Mouse (Mus musculus) C2C12 (cell line): ENCODE measurements around the gene Spta1. TPM values are rescaled to one million over a fixed set of nuclear protein-coding genes. Genes with fewer than 3 reads are reported as not detected.

Experiments used
- H3K27me3 ChIP-seq: one replicate; pipeline ENCODE4 v1.6.1; 2011; ENCODE audit not compliant: control insufficient read depth, insufficient read depth, insufficient read length
- H3K36me3 ChIP-seq: one replicate; pipeline ENCODE4 v1.6.1; 2011; ENCODE audit not compliant: control insufficient read depth, insufficient read depth
- H3K4me3 ChIP-seq: one replicate; pipeline ENCODE4 v1.5.1; 2011; ENCODE audit warnings: mild to moderate bottlenecking, control low read depth; ENCODE audit not compliant: poor library complexity, insufficient read depth, severe bottlenecking
- H3K79me2 ChIP-seq: one replicate; pipeline ENCODE4 v1.6.1; 2011; ENCODE audit not compliant: control insufficient read depth, insufficient read depth
- H3K79me3 ChIP-seq: one replicate; pipeline ENCODE4 v1.6.1; 2011; ENCODE audit warnings: low read depth, control low read depth
- H3ac ChIP-seq: one replicate; pipeline ENCODE3; 2011; ENCODE audit warnings: low read depth; ENCODE audit not compliant: control insufficient read depth, insufficient read length
- CEBPB ChIP-seq: IDR thresholded peaks from one replicate; pipeline ENCODE4 v1.6.1; 2011; ENCODE audit warnings: low read depth, mild to moderate bottlenecking, control low read depth, moderate library complexity
- CTCF ChIP-seq: IDR thresholded peaks from one replicate; pipeline ENCODE4 v1.5.1; 2011; ENCODE audit not compliant: control insufficient read depth, insufficient read depth, insufficient read length
- FOSL1 ChIP-seq: IDR thresholded peaks from one replicate; pipeline ENCODE4 v1.8.0; 2011; ENCODE audit warnings: mild to moderate bottlenecking, low read length; ENCODE audit not compliant: poor library complexity, insufficient read depth, severe bottlenecking
- MAX ChIP-seq: IDR thresholded peaks from one replicate; pipeline ENCODE4 v1.6.1; 2011; ENCODE audit warnings: mild to moderate bottlenecking, control low read depth
- MYOD1 ChIP-seq: IDR thresholded peaks from one replicate; pipeline ENCODE4 v1.6.1; 2011; ENCODE audit warnings: low read depth; ENCODE audit not compliant: control insufficient read depth, insufficient read length
- MYOG ChIP-seq: IDR thresholded peaks from one replicate; pipeline ENCODE4 v1.6.1; 2011; ENCODE audit not compliant: control insufficient read depth, insufficient read length; ENCODE audit errors: extremely low read depth
- USF1 ChIP-seq: IDR thresholded peaks from one replicate; pipeline ENCODE4 v1.6.1; 2011; ENCODE audit warnings: low read depth, mild to moderate bottlenecking, control low read depth, moderate library complexity
- polyA plus RNA-seq: library from polyadenylated mRNA; unstranded; fragments of >200 nt; fragmentation: generic; extraction: Trizol; gene quantifications from one replicate; pipeline ENCODE4 v1.2.1, GENCODE M21; 2012; ENCODE audit warnings: missing spikeins

The Spta1 gene
- polyA plus RNA-seq, 1 experiment, result not detected

DNA sequence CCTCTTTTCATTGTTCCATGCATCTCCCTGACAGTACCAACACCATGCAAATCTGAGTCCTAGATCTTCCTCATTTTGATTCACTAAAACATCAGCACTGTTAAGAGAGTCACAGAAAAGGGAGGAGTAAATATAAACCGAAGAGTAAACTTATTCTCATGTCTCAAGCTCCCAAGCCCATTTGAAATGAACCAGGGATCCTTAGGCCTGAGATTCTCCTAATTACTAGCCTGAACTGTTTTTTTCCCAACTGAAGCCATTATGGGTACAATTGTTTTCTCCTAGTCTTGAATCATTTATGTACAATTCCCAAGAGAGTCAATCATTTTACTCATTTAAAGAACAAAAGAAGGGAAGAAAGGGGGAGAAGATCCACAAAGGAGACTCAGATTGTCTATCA, 17.2 kb upstream of the Spta1 start, which contains the start of gene Olfr420:
TSS of gene Olfr420 (plus strand) at position 301 of the 400 bp plus-strand sequence.
- no peaks in the 10 kb centered on the region for H3K79me3 ChIP-seq
- H3K4me3 ChIP-seq, result no peak within 1 kb of the TSS
- H3K36me3 ChIP-seq, result no peaks in the 10 kb centered on the region
- no peak for TF ChIP-seq FOSL1
- no peaks in the 10 kb centered on the region for H3K79me2 ChIP-seq
- no peak within 1 kb of the TSS for H3ac ChIP-seq
- no peaks in the 10 kb centered on the region for H3K27me3 ChIP-seq

DNA sequence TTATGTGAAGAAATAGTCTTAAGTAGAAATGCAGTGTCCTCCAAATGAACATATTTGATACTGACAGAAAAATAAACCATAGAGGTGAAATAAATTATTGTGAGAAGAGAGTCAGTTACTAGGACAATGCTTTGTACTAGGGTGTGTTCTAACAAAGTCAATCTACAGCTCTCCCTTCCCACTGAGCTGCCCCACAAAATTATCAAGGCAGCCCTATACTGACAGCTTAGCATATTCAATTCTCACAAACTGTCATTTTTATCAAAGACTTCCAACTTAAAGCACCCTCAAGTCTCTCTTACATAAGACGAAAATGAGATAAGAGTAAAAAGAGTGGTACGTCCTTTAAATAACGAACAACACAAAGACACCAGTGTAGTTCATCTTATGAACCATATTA, 15.0 kb upstream of the Spta1 start:
- Histone ChIP-seq H3K27me3 (no peaks in the 10 kb centered on the region), H3ac (no peak overlapping the region), H3K79me2 (no peaks in the 10 kb centered on the region), H3K4me3 (no peak overlapping the region), H3K79me3 (no peaks in the 10 kb centered on the region), H3K36me3 (no peaks in the 10 kb centered on the region)
- TF ChIP-seq USF1 (no peak), MAX (no peak), FOSL1 (no peak), CEBPB (no peak), MYOD1 (no peak), CTCF (no peak), MYOG (no peak)

DNA sequence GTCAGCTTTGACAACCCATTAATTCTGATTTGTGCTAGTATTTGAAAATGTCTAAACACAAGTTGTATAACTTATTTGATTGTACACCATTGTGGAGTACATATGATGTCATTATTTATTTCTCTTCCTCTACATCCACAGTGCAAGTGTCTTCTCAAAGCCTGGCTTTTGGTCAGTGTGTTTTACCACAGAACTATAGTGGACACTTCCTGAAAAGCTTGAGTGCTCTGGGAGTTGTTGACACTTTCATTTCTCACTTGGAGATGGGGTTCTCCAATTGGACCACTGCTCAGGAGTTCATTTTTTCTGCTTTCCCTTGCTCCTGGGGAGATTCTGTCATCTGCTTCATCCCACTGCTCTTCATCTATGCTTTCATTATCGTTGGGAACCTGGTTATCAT, 14.1 kb upstream of the Spta1 start:
- no peaks in the 10 kb centered on the region for H3K79me2 ChIP-seq
- no peaks in the 10 kb centered on the region for H3K79me3 ChIP-seq
- TF ChIP-seq FOSL1, result no peak
- no peak for TF ChIP-seq CEBPB
- no peak for TF ChIP-seq CTCF
- TF ChIP-seq MYOG, result no peak
- no peak for TF ChIP-seq MAX
- TF ChIP-seq USF1, result no peak
- no peak for TF ChIP-seq MYOD1

DNA sequence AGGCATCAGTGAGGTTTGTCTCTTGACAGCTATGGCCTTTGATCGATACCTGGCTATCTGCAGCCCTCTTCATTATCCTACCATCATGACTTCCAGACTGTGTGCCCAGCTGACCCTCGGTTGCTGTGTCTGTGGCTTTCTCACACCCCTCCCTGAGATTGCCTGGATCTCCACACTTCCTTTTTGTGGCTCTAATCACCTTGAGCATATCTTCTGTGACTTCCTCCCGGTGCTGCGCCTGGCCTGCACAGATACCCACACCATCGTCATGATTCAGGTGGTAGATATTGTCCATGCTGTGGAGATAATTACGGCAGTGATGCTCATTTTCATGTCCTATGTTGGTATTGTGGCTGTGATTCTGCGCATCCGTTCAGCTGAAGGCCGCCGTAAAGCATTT, 13.5 kb upstream of the Spta1 start:
- Histone ChIP-seq H3K79me3 (no peaks in the 10 kb centered on the region), H3K4me3 (no peak overlapping the region), H3K36me3 (no peaks in the 10 kb centered on the region), H3K27me3 (no peaks in the 10 kb centered on the region), H3ac (no peak overlapping the region), H3K79me2 (no peaks in the 10 kb centered on the region)
- no peak for TF ChIP-seq CTCF
- no peak for TF ChIP-seq USF1
- TF ChIP-seq MAX, result no peak
- no peak for TF ChIP-seq MYOD1
- TF ChIP-seq FOSL1, result no peak
- TF ChIP-seq CEBPB, result no peak
- TF ChIP-seq MYOG, result no peak

More for the DNA sequence above, 14.1 kb upstream of the Spta1 start:
- no peaks in the 10 kb centered on the region for H3K36me3 ChIP-seq
- H3K27me3 ChIP-seq, result no peaks in the 10 kb centered on the region
- no peak overlapping the region for H3K4me3 ChIP-seq
- no peak overlapping the region for H3ac ChIP-seq

DNA sequence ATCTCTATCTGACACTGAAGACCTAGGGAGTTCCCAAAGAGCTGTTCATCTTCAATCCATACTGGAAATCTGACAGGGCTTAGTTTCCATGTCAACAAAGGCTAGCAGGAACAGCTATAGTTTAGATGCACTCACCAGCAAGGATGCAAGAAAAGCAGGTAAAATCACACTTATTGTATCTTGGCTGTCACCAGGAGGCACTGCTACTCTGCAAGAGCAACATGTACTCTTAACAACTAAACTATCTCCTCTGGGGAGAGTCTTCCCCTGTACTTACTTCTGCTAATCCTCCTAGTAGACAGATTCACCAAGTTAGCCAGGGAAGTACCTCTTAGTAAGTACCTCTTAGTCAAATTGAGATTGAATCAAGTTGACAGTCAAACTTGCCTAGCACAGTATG, 3.6 kb upstream of the Spta1 start:
- TF ChIP-seq MYOG, result no peak
- TF ChIP-seq MAX, result no peak
- no peak for TF ChIP-seq MYOD1
- no peak for TF ChIP-seq CTCF
- no peak for TF ChIP-seq USF1
- Histone ChIP-seq H3K79me3 (no peaks in the 10 kb centered on the region), H3K36me3 (no peaks in the 10 kb centered on the region), H3K79me2 (no peaks in the 10 kb centered on the region), H3ac (no peak overlapping the region), H3K27me3 (no peaks in the 10 kb centered on the region), H3K4me3 (no peak overlapping the region)

DNA sequence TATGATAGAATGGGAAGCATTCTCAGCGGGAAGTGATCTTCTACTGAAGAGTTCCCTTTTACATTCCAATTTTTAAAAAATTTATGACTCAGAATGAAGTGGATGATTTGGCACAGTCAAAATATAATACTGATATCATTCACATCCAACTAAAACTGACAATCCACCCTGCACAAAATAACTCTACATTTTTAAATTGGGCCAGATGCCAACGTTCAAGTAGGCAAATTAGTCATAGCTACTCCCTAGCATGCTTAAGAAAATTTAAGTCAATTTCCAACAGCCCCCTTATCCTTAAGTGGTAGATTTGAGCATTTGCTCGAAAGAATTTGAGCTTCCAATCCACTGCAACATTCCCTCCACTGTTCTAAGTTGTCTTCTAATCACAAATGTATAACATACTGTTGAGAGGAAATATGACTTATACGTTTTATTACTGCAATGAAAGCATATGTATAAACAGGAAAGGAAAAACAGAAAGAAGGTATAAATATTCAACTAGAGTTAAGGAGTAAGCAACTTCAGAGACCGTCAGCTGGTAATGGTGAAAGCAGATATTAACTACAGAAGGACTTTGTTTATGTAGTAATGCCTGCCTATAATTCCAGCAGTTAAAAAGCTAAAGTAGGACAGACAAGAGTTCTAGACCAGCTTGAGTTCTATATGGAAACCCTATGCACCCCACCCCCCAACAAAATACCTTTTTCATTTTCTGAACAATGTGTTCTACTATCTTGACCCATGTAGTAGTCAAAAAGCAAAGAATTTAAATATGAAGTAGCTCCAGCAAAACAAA, 1.7 kb upstream of the Spta1 start:
- Histone ChIP-seq H3K79me3 (no peaks in the 10 kb centered on the region), H3K36me3 (no peaks in the 10 kb centered on the region)
- TF ChIP-seq CTCF, result no peak
- no peak for TF ChIP-seq CEBPB
- no peak for TF ChIP-seq MAX
- no peak for TF ChIP-seq MYOG
- TF ChIP-seq MYOD1, result no peak
- TF ChIP-seq USF1, result no peak
- TF ChIP-seq FOSL1, result no peak

More for the DNA sequence above, 1.7 kb upstream of the Spta1 start:
- H3K79me2 ChIP-seq, result no peaks in the 10 kb centered on the region
- no peaks in the 10 kb centered on the region for H3K27me3 ChIP-seq
- no peak overlapping the region for H3K4me3 ChIP-seq
- H3ac ChIP-seq, result no peak overlapping the region
